Mouse (Mus musculus) inflammation-experienced regulatory T-cells, adult 6 months (primary cell): ENCODE data around the gene Tmigd3. TPM values are rescaled to one million over a fixed set of nuclear protein-coding genes. Genes with fewer than 3 reads are reported as not detected.

Experiments used
- ATAC-seq: one replicate; pipeline ENCODE4 v1.8.0; 2017
- polyA plus RNA-seq, 3 experiments: library from polyadenylated mRNA; unstranded; fragments of 100-300 nt; shearing (Covaris generic); gene quantifications; one replicate each; pipeline ENCODE4 v1.2.1; 2017

Tmigd3 gene
- polyA plus RNA-seq, 3 experiments from 2014 or later: not detected

- no peak for ATAC-seq
These were observed 64.3 kb downstream of the Tmigd3 start for GRCm38 (mm10) chr3:105935033-105935432.

GRCm38 (mm10) chr3:105936111-105936510, 65.4 kb downstream of the Tmigd3 start:
- ATAC-seq: no peak

DNA sequence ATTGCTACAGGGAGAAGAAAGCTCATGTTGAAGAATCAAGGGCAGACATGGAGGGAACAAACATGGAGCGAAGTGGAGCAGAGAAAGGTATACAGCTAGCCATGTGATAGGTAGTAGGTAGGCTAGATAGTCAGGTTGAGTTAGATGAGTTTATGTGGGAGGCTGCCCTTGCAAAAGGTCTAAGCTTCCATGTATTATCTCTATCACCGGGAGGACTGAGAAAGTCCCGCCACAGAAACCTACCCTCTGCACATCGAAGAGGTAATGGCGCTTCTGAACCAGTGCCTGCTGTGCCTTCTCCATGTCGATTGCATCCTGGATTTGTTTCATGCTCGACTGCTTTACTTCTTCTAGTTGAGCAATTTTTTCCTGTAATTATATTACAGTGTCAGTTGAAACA, 80.6 kb downstream of the Tmigd3 start:
- no peak for ATAC-seq

GRCm38 (mm10) chr3:105957235-105957634, 86.5 kb downstream of the Tmigd3 start:
- no peak for ATAC-seq

DNA sequence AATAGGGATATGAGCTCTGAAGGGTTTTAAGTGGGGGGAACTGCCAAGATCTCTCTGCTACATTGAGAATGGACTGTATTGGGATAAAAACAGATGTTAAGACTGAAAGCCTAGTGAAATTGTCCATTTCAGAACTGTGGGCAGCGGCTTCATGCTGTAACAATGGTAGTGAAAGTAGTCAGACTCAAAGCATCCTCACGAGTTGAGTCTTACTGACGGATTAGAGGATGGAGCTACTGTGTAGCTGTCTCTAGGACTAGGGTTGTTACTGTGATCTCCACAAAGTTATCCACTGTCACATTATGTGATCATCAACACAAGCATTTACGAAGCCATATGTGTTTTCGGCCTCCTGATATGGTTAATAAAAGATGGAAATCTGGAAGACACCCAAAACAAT, 87.5 kb downstream of the Tmigd3 start:
- ATAC-seq: no peak

GRCm38 (mm10) chr3:105958974-105959580, 88.4 kb downstream of the Tmigd3 start, which contains the start of gene Wdr77:
Wdr77 (plus strand) TSS chr3:105959369.
- peak; percentile 93 for ATAC-seq

GRCm38 (mm10) chr3:105959585-105959984, 88.9 kb downstream of the Tmigd3 start:
- ATAC-seq: peak; percentile 8

DNA sequence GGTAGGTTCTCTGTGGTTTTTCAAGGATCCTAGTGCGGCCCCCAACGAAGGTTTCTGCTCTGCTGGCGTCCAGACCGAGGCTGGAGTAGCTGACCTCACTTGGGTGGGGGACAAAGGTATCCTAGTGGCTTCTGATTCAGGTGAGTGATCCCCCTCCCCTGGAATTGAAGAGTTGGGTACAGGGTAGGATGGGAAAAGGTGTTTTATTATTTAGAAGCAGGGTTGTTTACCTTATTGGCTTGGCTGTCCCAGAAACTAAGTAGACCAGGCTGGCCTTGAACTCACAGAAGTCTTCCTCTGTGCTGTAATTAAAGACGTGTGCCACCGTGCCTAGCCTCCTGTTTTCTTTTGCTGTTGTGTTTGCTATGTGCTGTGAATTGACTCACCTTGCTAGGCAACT, 89.3 kb downstream of the Tmigd3 start, which contains the start of gene Atp5f1:
Atp5f1 (minus strand) TSS at position 101 of the 400 bp plus-strand sequence.
- no peak for ATAC-seq

- ATAC-seq: no peak
These were observed 90.0 kb downstream of the Tmigd3 start for GRCm38 (mm10) chr3:105960700-105961099.

- no peak for ATAC-seq
These were observed 101.2 kb downstream of the Tmigd3 start for GRCm38 (mm10) chr3:105971831-105972446.

- no peak for ATAC-seq
These were observed 102.7 kb downstream of the Tmigd3 start, which contains the start of gene Ovgp1 for GRCm38 (mm10) chr3:105973411-105973810. Ovgp1 (plus strand) TSS chr3:105973711.

Other genes starting within 250 kb of the Tmigd3 start
- gene Ddx20, start 183.3 kb upstream of the Tmigd3 start, polyA plus RNA-seq: 10 to 100 TPM in 2 of 3 experiments, 1 to 10 TPM in 1; 9.9 to 16.3 (median 13.4) TPM
- gene Inka2, start 166.3 kb upstream of the Tmigd3 start, polyA plus RNA-seq: 1 to 10 TPM; 1.5 to 2.0 (median 1.8) TPM
- gene Rap1a, start 69.6 kb upstream of the Tmigd3 start, polyA plus RNA-seq: 100 to 1,000 TPM; 142 to 303 (median 166) TPM
- gene Adora3, start within 50 bp of the Tmigd3 start, polyA plus RNA-seq: under 1 TPM in 2 of 3 experiments, not detected in 1; 0.26 to 0.39 TPM
- 1 to 10 TPM in 2 of 3 experiments, not detected in 1; 1.3 to 1.8 TPM for gene I830077J02Rik, start 61.8 kb downstream of the Tmigd3 start, polyA plus RNA-seq
- gene Wdr77, start 88.5 kb downstream of the Tmigd3 start, polyA plus RNA-seq: 10 to 100 TPM; 43.7 to 76.5 (median 68.7) TPM
- 100 to 1,000 TPM; 356 to 533 (median 366) TPM for gene Atp5f1, start 89.2 kb downstream of the Tmigd3 start, polyA plus RNA-seq
- 1 to 10 TPM; 1.4 to 4.3 (median 4.2) TPM for gene Ovgp1, start 102.8 kb downstream of the Tmigd3 start, polyA plus RNA-seq
- gene Pifo, start 143.7 kb downstream of the Tmigd3 start, polyA plus RNA-seq: under 1 TPM; 0.38 to 0.88 (median 0.83) TPM
- gene Chil5, start 161.9 kb downstream of the Tmigd3 start, polyA plus RNA-seq: 1 to 10 TPM; 2.5 to 8.1 (median 7.1) TPM
- under 1 TPM in 2 of 3 experiments, not detected in 1; 0.29 to 0.64 TPM for gene Chia1, start 242.3 kb downstream of the Tmigd3 start, polyA plus RNA-seq